Mouse (Mus musculus): ENCODE data around the gene Macrod1.

Gene Macrod1

GRCm38 (mm10) chr19:7142207-7142915, 85.8 kb downstream of the Macrod1 start:
- DNase-seq (ENCODE audit: low spot score) = no peak

- peak; percentile 80 for DNase-seq (ENCODE audit: low spot score)
These were observed 87.2 kb downstream of the Macrod1 start for GRCm38 (mm10) chr19:7143854-7144253.

DNA sequence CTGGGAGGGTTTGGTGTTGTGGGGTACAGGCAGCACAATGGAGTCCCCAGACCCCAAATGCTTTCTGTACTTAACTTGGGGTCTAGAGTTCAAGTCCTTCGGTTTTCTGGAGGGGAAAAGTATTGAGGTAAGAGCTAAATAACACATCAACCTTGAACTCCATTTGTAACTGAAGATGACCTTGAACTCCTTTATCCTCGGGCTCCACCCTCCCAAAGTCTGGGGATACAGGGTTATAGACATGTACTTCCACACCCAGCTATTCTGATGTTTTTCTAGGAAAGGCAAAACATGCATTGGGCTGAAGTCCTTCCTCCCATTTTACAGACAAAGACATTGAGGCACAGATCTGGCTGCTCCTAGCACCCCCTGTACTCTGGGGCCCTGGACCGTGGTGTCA, 87.8 kb downstream of the Macrod1 start:
- no peak for DNase-seq (ENCODE audit: low spot score)

DNA sequence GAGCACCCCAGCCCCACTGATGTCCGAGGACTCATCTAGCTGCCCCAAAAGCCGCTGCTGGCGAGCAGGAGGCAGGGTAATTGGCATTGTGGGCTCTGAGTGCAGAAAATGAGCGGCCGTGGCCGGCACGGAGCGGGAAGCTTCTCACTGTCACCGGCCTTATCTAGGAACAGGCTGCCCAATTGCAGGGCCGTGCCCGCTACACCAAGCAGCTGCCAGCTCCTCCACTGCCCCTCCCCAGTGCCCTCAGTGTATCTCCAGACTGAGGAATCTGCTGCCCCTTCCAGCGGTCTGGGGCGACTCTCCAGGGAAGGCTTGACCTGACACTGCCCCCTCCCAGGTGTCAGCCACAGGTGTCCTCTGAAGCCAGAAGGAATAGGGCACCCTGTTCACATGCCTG, 89.8 kb downstream of the Macrod1 start:
- no peak for DNase-seq (ENCODE audit: low spot score)

- peak; percentile 2 for DNase-seq (ENCODE audit: low spot score)
These were observed 91.5 kb downstream of the Macrod1 start for GRCm38 (mm10) chr19:7148096-7148495.

- DNase-seq (ENCODE audit: low spot score) = no peak
These were observed 92.0 kb downstream of the Macrod1 start for GRCm38 (mm10) chr19:7148541-7149085.

DNA sequence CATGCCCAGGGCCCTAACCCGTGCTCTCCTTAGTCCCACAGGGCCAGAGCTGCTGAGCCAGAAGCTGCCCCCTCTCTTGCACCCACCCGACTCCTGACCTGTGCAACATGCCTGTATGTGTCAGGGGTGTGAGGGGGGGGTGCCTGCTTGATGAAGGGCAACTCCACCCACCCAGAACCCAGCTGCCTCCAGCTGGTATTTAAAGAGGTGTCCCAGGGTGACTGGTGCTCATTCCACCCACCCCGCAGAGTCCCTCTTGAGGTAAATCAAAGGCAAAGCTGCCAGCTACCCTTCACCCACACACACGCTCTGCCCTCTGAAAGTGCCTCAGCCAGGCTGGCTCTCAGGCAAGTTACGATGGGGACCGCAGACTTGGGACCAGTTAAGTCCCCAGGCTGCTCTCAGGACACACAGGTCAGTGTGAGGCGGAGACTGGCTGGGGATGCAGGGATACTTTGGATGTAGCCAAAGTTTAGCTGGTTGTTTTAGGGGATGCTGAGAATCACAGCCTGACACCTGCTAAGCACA, 92.6 kb downstream of the Macrod1 start:
- DNase-seq (ENCODE audit: low spot score) = peak; percentile 29

DNA sequence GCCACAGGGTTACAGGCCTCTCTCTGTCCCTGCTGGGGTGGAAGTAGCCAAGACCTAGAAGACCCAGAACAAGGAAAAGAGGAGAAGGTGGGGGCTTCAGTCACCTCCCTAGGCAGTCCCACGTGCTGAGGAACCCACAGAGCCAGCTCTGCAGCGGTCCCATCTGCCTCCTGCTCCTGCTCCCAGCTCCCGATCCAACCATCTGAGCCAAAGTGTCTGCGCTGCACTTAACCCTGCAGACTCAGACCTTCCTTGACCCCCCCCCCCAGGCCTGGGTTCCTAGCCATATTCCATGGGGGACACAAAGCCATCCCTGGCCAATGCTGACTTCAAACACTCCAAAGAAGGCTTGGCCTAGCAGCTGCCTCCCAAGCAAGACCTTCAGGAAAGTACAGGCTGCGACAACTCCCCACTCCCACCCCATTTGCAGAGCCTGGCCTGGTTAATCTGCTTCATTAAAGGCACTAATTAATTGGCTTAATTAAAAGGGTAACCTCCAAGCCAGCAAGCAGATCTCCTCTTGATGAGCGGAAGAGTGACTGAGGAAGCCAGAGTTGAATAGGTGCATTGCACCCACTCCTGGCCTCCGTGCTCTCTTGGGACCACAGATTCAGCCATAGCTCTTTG, 94.8 kb downstream of the Macrod1 start:
- peak; percentile 38 for DNase-seq (ENCODE audit: low spot score)

GRCm38 (mm10) chr19:7151927-7152653, 95.5 kb downstream of the Macrod1 start:
- DNase-seq (ENCODE audit: low spot score) = peak; percentile 2

GRCm38 (mm10) chr19:7153232-7153631, 96.6 kb downstream of the Macrod1 start:
- DNase-seq (ENCODE audit: low spot score) = peak; percentile 65

DNA sequence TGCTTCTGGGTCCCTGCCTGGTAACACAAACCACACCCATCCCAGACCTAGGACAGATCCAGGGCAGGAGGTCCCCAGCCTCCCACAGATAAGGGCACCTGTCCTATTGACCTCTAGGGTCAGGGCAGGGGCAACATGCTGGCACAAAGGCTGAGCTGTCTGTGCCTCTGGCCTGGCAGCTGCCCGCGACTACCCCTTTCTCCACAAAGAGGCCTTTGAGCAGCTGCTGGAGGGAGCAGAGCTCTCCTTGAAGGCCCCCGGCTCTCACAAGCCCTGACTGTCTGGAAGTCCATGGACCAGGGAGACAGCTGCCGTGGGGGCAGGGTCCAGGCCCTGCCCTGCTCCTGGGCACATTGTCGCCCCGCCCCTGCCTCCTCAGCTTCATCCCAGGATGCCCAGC, 98.6 kb downstream of the Macrod1 start:
- peak; percentile 51 for DNase-seq (ENCODE audit: low spot score)

GRCm38 (mm10) chr19:7157734-7158133, 101.1 kb downstream of the Macrod1 start:
- DNase-seq (ENCODE audit: low spot score) = peak; percentile 60

- DNase-seq (ENCODE audit: low spot score) = peak; percentile 80
These were observed 103.7 kb downstream of the Macrod1 start for GRCm38 (mm10) chr19:7160151-7160906.

GRCm38 (mm10) chr19:7161064-7161463, 104.5 kb downstream of the Macrod1 start:
- no peak for DNase-seq (ENCODE audit: low spot score)

- no peak for DNase-seq (ENCODE audit: low spot score)
These were observed 107.6 kb downstream of the Macrod1 start for GRCm38 (mm10) chr19:7164238-7164637.

DNA sequence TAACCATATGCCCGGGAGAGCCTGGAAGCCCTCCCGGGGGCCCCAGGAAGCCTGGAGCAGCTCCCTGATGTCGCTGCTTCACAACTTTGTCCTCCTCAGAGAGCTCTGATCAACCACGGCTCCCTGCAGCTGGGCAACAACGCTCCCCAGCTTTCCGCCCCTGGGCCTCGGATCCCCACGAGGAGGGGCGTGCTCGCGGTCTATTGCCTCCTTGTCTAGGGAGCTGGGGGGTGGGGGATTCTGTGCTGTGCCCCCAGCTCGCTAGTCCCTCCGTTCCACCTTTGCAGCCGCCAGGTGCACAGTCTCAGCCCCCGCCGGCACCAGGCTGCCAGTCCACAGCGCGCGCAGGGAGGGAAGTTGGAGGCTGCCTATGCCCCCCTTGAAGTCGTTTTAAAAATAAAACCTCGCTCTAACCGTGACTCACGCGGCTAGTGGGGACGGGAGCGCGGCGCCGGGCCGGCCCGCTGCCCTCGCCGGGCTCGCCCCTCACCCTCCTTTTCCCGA, 108.3 kb downstream of the Macrod1 start:
- no peak for DNase-seq (ENCODE audit: low spot score)

GRCm38 (mm10) chr19:7165509-7166199, 109.0 kb downstream of the Macrod1 start:
- peak; percentile 57 for DNase-seq (ENCODE audit: low spot score)

- no peak for DNase-seq (ENCODE audit: low spot score)
These were observed 109.6 kb downstream of the Macrod1 start for GRCm38 (mm10) chr19:7166200-7166711.

- DNase-seq (ENCODE audit: low spot score) = no peak
These were observed 110.2 kb downstream of the Macrod1 start for GRCm38 (mm10) chr19:7166767-7167166.

- DNase-seq (ENCODE audit: low spot score) = no peak
These were observed 111.8 kb downstream of the Macrod1 start for GRCm38 (mm10) chr19:7168423-7168822.

- DNase-seq (ENCODE audit: low spot score) = no peak
These were observed 114.3 kb downstream of the Macrod1 start for GRCm38 (mm10) chr19:7170916-7171315.
